Mouse (Mus musculus) CH12.LX (cell line): Measurements from ENCODE around the gene Hp. TPM values are rescaled to one million over a fixed set of nuclear protein-coding genes. Genes with fewer than 3 reads are reported as not detected.

Source experiments
- DNase-seq: peaks from one replicate; pipeline ENCODE4 v3.0.0-alpha.2; 2013; ENCODE audit errors: extremely low read depth
- H3K27ac ChIP-seq: 2 replicates; pipeline ENCODE4 v1.5.1; 2012; ENCODE audit warnings: low read depth, mild to moderate bottlenecking, control low read depth, moderate library complexity; ENCODE audit not compliant: insufficient read depth
- H3K27me3 ChIP-seq: replicated peaks from 2 replicates; pipeline ENCODE3; 2012; ENCODE audit warnings: inconsistent platforms
- H3K36me3 ChIP-seq, 2 experiments: replicated peaks in 1 of 2; 2 replicates each; pipeline versions ENCODE3 to v1.6.1; 2012; ENCODE audit warnings: inconsistent platforms in 1 of 2, low read length in 1 of 2, mild to moderate bottlenecking in 1 of 2, mixed read lengths in 1 of 2, moderate library complexity in 1 of 2; ENCODE audit not compliant: control insufficient read depth in 1 of 2, insufficient read depth in 1 of 2
- H3K4me1 ChIP-seq, 2 experiments: 2 replicates each; pipeline ENCODE4 v1.6.1; 2012; ENCODE audit warnings: inconsistent platforms in 1 of 2, moderate library complexity in 1 of 2; ENCODE audit not compliant: insufficient read depth in 2 of 2, control insufficient read depth in 1 of 2
- H3K4me2 ChIP-seq: 2 replicates; pipeline ENCODE4 v1.6.1; 2012; ENCODE audit warnings: low read depth, mild to moderate bottlenecking, control low read depth; ENCODE audit not compliant: poor library complexity, insufficient read depth, severe bottlenecking
- H3K4me3 ChIP-seq, 3 experiments: fragments of 150-350 bp in 1 of 3; sonication (generic) in 1 of 3; replicated peaks in 1 of 3; 2 replicates each; pipeline versions ENCODE3 to v1.5.1; 2011 to 2012; ENCODE audit warnings: low read depth in 2 of 3, low read length in 2 of 3, mild to moderate bottlenecking in 2 of 3, moderate library complexity in 2 of 3, control low read depth in 1 of 3, improper control_type of control experiment in 1 of 3, inconsistent platforms in 1 of 3, mixed read lengths in 1 of 3; ENCODE audit not compliant: poor library complexity in 1 of 3
- H3K79me2 ChIP-seq: replicated peaks from 2 replicates; pipeline ENCODE4 v1.6.1; 2012; ENCODE audit warnings: mild to moderate bottlenecking, moderate library complexity; ENCODE audit not compliant: control insufficient read depth, poor library complexity, insufficient read depth, severe bottlenecking; ENCODE audit errors: extremely low read depth
- H3K9ac ChIP-seq: 2 replicates; pipeline ENCODE4 v1.6.1; 2012; ENCODE audit warnings: low read depth, mild to moderate bottlenecking, control low read depth, moderate library complexity; ENCODE audit not compliant: insufficient read depth
- H3K9me3 ChIP-seq: replicated peaks from 2 replicates; pipeline ENCODE3; 2012; ENCODE audit warnings: low read length, inconsistent platforms, mixed read lengths
- BHLHE40 ChIP-seq: IDR thresholded peaks from 2 replicates; pipeline ENCODE4 v1.6.1; 2011; ENCODE audit warnings: mild to moderate bottlenecking, low read depth, low read length, improper control_type of control experiment
- CTCF ChIP-seq, 2 experiments: IDR thresholded peaks in 1 of 2; conservative IDR thresholded peaks in 1 of 2; 2 replicates each; pipeline ENCODE4 v1.5.1; 2011 to 2012; ENCODE audit warnings: low read depth in 2 of 2, low read length in 2 of 2, improper control_type of control experiment in 1 of 2, inconsistent platforms in 1 of 2, mild to moderate bottlenecking in 1 of 2, moderate library complexity in 1 of 2
- ETS1 ChIP-seq: conservative IDR thresholded peaks from 2 replicates; pipeline ENCODE4 v1.6.1; 2012; ENCODE audit warnings: low read depth, mild to moderate bottlenecking, inconsistent platforms, low read length, improper control_type of control experiment, moderate library complexity
- HCFC1 ChIP-seq: IDR thresholded peaks from 2 replicates; pipeline ENCODE4 v1.6.1; 2012; ENCODE audit warnings: low read depth, mild to moderate bottlenecking, inconsistent platforms, low read length, improper control_type of control experiment
- JUN ChIP-seq: IDR thresholded peaks from 2 replicates; pipeline ENCODE4 v1.6.1; 2011; ENCODE audit warnings: low read depth, mild to moderate bottlenecking, low read length, improper control_type of control experiment, moderate library complexity; ENCODE audit not compliant: insufficient read depth
- KAT2A ChIP-seq: IDR thresholded peaks from 2 replicates; pipeline ENCODE4 v1.6.1; 2012; ENCODE audit warnings: low read length, improper control_type of control experiment, inconsistent platforms; ENCODE audit not compliant: insufficient replicate concordance
- MEF2A ChIP-seq: IDR thresholded peaks from 2 replicates; pipeline ENCODE4 v1.6.1; 2014; ENCODE audit warnings: low read depth, mild to moderate bottlenecking, inconsistent platforms, low read length, improper control_type of control experiment, borderline replicate concordance
- RAD21 ChIP-seq: IDR thresholded peaks from 2 replicates; pipeline ENCODE4 v1.6.1; 2011; ENCODE audit warnings: low read depth, mild to moderate bottlenecking, low read length, improper control_type of control experiment, moderate library complexity
- RCOR1 ChIP-seq: conservative IDR thresholded peaks from 2 replicates; pipeline ENCODE4 v1.6.1; 2012; ENCODE audit warnings: low read depth, mild to moderate bottlenecking, inconsistent platforms, low read length, improper control_type of control experiment
- SMC3 ChIP-seq: IDR thresholded peaks from 2 replicates; pipeline ENCODE4 v1.6.1; 2011; ENCODE audit warnings: low read depth, low read length, improper control_type of control experiment
- TCF12 ChIP-seq: IDR thresholded peaks from 2 replicates; pipeline ENCODE4 v1.6.1; 2014; ENCODE audit warnings: low read depth, mild to moderate bottlenecking, inconsistent platforms, low read length, improper control_type of control experiment
- UBTF ChIP-seq: IDR thresholded peaks from 2 replicates; pipeline ENCODE4 v1.6.1; 2012; ENCODE audit warnings: low read depth, mild to moderate bottlenecking, inconsistent platforms, low read length, improper control_type of control experiment, moderate library complexity
- USF1 ChIP-seq: IDR thresholded peaks from 2 replicates; pipeline ENCODE4 v1.6.1; 2014; ENCODE audit warnings: low read depth, mild to moderate bottlenecking, inconsistent platforms, low read length, improper control_type of control experiment
- ZNF384 ChIP-seq: IDR thresholded peaks from 2 replicates; pipeline ENCODE4 v1.6.1; 2012; ENCODE audit warnings: low read depth, low read length, improper control_type of control experiment, inconsistent platforms
- dilution Hi-C: fragments of 300-500 bp; cut with MboI; formaldehyde crosslinking; loops from 2 replicates; pipeline ENCODE4 v1.14.3; 2020; ENCODE audit warnings: low sequenced_read_pairs; ENCODE audit not compliant: extremely low pct_unique_long_range_greater_than_20kb, extremely low pct_ligation_motif_present
- in situ Hi-C: fragments of 300-500 bp; cut with MboI; formaldehyde crosslinking; loops from 3 replicates; pipeline ENCODE4 v1.14.3; 2019; ENCODE audit warnings: low sequenced_read_pairs, low pct_ligation_motif_present, low pct_unique_long_range_greater_than_20kb, mixed read lengths
- polyA plus RNA-seq: library from polyadenylated mRNA; unstranded; fragments of >175 nt; gene quantifications from 2 replicates; pipeline ENCODE4 v1.2.1, GENCODE M21; 2012; ENCODE audit warnings: low read depth; ENCODE audit not compliant: insufficient read length
- total RNA-seq, 2 experiments: library from RNA; depleted of rRNA; stranded (reverse); fragments of 300-350 nt in 1 of 2; fragments of >200 nt in 1 of 2; gene quantifications; 2 replicates each; pipeline ENCODE4 v1.2.3; 2012 to 2014

The Hp gene
- total and polyA plus RNA-seq, 3 experiments, result not detected

DNA sequence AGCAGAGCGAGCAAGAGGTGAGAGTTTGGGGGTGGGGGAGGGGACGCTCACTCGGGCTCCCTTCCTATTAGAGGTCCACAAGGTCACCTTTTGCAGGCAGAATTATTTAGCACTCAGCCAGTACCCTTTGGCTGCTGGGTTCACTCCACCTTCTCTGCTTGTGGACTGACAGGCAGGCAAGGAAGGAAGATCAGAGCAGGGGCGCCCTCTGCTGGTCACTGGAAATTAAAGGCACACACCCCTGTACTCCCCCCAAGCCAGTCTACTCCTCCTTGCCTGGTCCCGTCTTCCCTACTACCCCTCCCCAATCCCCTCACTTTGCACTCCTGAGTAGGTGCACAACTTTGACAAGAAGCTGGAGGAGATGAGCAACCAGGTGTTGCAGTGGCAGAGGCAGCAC, 42.3 kb downstream of the Hp start:
- DNase-seq, result peak; percentile 81
- Histone ChIP-seq H3K4me2 (no peak overlapping the region), H3K27ac (no peak overlapping the region), H3K4me3 (no peak overlapping the region), H3K9ac (no peak overlapping the region), H3K9me3 (no peaks in the 10 kb centered on the region), H3K36me3 (no peaks in the 10 kb centered on the region), H3K79me2 (no peaks in the 10 kb centered on the region), H3K4me1 (0 out of 4 replicates have a peak, but pooled peaks cover 0 to 3% of the 10 kb centered on the region in 2 experiments), H3K27me3 (no peaks in the 10 kb centered on the region)
- TF ChIP-seq UBTF (no peak), CTCF (conservative IDR thresholded peaks at IDR 0.05 in 1 of 2, IDR thresholded peaks at IDR 0.05 in 1 of 2; ENCODE audit: low read depth in 2 of 2, low read length in 2 of 2) (peak; percentile 72 to 77), ETS1 (no peak), JUN (no peak), RAD21 (peak; percentile 75), SMC3 (peak; percentile 69), BHLHE40 (no peak)
- dilution Hi-C loops, result no loop called here
- in situ Hi-C loops, result no loop called here

DNA sequence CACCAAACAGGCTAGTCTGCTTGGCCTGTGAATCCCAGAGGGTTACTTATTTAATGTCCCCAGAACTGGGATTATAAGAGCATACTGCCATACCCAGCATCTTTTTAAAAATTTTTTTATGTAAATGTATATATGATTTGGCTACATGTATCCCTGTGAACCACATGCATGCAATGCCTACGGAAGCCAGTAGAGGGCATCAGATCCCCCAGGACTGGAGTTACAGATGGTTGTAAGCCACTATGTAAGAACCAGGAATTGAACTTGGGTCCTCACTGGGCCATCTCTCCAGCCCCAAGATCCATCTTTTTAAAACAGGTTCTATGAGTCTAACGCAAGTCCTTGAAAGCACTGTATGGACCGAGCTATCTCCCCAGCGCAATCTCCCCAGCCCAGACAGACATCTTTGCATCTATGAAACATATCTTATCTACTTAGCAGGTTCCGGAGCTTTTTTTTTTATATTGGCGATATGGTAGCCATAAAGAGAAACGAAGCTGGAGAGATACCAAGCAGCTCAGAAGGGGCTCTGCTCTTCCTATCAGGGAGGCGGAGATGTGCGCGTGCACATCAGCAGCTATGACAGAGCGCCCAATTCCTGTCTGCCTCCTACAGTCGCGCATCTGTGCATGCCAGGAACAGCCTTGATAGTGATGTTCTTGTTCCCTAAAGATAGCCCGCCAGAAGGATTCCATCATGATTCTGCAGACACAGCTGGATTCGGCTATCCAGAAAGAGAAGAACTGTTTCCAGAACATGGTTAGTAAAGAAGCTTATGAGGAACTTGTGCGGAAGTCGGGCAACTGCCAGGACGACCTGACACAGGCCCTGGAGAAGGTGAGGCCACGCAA, 43.6 kb downstream of the Hp start:
- dilution Hi-C loops, result no loop called here
- Histone ChIP-seq H3K36me3 (no peaks in the 10 kb centered on the region), H3K9me3 (no peaks in the 10 kb centered on the region), H3K4me1 (0 out of 4 replicates have a peak, but pooled peaks cover 0 to 3% of the 10 kb centered on the region in 2 experiments), H3K4me2 (no peak overlapping the region), H3K27me3 (no peaks in the 10 kb centered on the region), H3K27ac (no peak overlapping the region), H3K79me2 (no peaks in the 10 kb centered on the region), H3K9ac (no peak overlapping the region), H3K4me3 (no peak overlapping the region)
- TF ChIP-seq RAD21, result peak; percentile 44
- no peak for TF ChIP-seq HCFC1
- TF ChIP-seq TCF12, result no peak
- no peak for TF ChIP-seq ETS1
- TF ChIP-seq MEF2A, result no peak
- TF ChIP-seq RCOR1, result no peak
- TF ChIP-seq SMC3, result peak; percentile 25
- no peak for TF ChIP-seq ZNF384
- no peak for TF ChIP-seq USF1
- no peak for TF ChIP-seq KAT2A
- TF ChIP-seq CTCF (conservative IDR thresholded peaks at IDR 0.05 in 1 of 2, IDR thresholded peaks at IDR 0.05 in 1 of 2; ENCODE audit: low read depth in 2 of 2, low read length in 2 of 2), result peak; percentile 73 to 91
- DNase-seq, result peak; percentile 65
- in situ Hi-C loops, result no loop called here

Other genes with a start within 250 kb of the Hp start
- gene Pmfbp1, start 85.1 kb downstream of the Hp start, total RNA-seq (2012; rRNA removed), result 0.04 TPM in 1 of 2 replicates, not detected in the other
- 0.07 TPM in 1 of 2 replicates, not detected in the other for gene Pmfbp1, start 85.1 kb downstream of the Hp start, total RNA-seq (2014; rRNA removed)
- gene Pmfbp1, start 85.1 kb downstream of the Hp start, polyA plus RNA-seq, result 0.07 and 0.11 TPM in 2 replicates
- 41.7 and 49.1 TPM in 2 replicates for gene Dhx38, start 13.3 kb downstream of the Hp start, total RNA-seq (2012; rRNA removed)
- gene Dhx38, start 13.3 kb downstream of the Hp start, total RNA-seq (2014; rRNA removed), result 19.7 and 20.8 TPM in 2 replicates
- 51.0 and 56.0 TPM in 2 replicates for gene Dhx38, start 13.3 kb downstream of the Hp start, polyA plus RNA-seq
- 13.4 and 13.5 TPM in 2 replicates for gene Txnl4b, start 13.3 kb downstream of the Hp start, total RNA-seq (2012; rRNA removed)
- 17.0 and 17.8 TPM in 2 replicates for gene Txnl4b, start 13.3 kb downstream of the Hp start, total RNA-seq (2014; rRNA removed)
- gene Txnl4b, start 13.3 kb downstream of the Hp start, polyA plus RNA-seq, result 12.4 and 13.6 TPM in 2 replicates
- gene Dhodh, start 29.5 kb upstream of the Hp start, total RNA-seq (2012; rRNA removed), result 41.8 and 43.6 TPM in 2 replicates
- gene Dhodh, start 29.5 kb upstream of the Hp start, total RNA-seq (2014; rRNA removed), result 38.5 and 40.4 TPM in 2 replicates
- gene Dhodh, start 29.5 kb upstream of the Hp start, polyA plus RNA-seq, result 37.8 and 43.8 TPM in 2 replicates
- gene Pkd1l3, start 35.3 kb upstream of the Hp start, total RNA-seq (2012; rRNA removed), result 5.8 and 6.0 TPM in 2 replicates
- 3.1 and 3.5 TPM in 2 replicates for gene Pkd1l3, start 35.3 kb upstream of the Hp start, total RNA-seq (2014; rRNA removed)
- 9.6 and 10.0 TPM in 2 replicates for gene Pkd1l3, start 35.3 kb upstream of the Hp start, polyA plus RNA-seq
- 38.2 and 38.9 TPM in 2 replicates for gene Ist1, start 114.1 kb upstream of the Hp start, total RNA-seq (2012; rRNA removed)
- gene Ist1, start 114.1 kb upstream of the Hp start, total RNA-seq (2014; rRNA removed), result 57.2 and 62.2 TPM in 2 replicates
- gene Ist1, start 114.1 kb upstream of the Hp start, polyA plus RNA-seq, result 49.5 and 53.1 TPM in 2 replicates
- gene Zfp821, start 126.4 kb upstream of the Hp start, total RNA-seq (2012; rRNA removed), result 5.0 and 5.1 TPM in 2 replicates
- gene Zfp821, start 126.4 kb upstream of the Hp start, total RNA-seq (2014; rRNA removed), result 3.4 and 4.1 TPM in 2 replicates
- 4.1 and 5.2 TPM in 2 replicates for gene Zfp821, start 126.4 kb upstream of the Hp start, polyA plus RNA-seq
- 6.8 and 7.6 TPM in 2 replicates for gene Atxn1l, start 158.6 kb upstream of the Hp start, total RNA-seq (2012; rRNA removed)
- 4.1 and 4.6 TPM in 2 replicates for gene Atxn1l, start 158.6 kb upstream of the Hp start, total RNA-seq (2014; rRNA removed)
- 15.2 and 18.5 TPM in 2 replicates for gene Atxn1l, start 158.6 kb upstream of the Hp start, polyA plus RNA-seq
- gene Ap1g1, start 199.4 kb upstream of the Hp start, total RNA-seq (2012; rRNA removed), result 29.5 and 32.9 TPM in 2 replicates
- 39.6 and 40.8 TPM in 2 replicates for gene Ap1g1, start 199.4 kb upstream of the Hp start, total RNA-seq (2014; rRNA removed)
- gene Ap1g1, start 199.4 kb upstream of the Hp start, polyA plus RNA-seq, result 54.7 and 60.4 TPM in 2 replicates